Mouse (Mus musculus): ENCODE measurements around the gene Gpc6. TPM values are rescaled to one million over a fixed set of nuclear protein-coding genes. Genes with fewer than 3 reads are reported as not detected.

Gene Gpc6
- total RNA-seq, 2 experiments from 2014 or later, result not detected

DNA sequence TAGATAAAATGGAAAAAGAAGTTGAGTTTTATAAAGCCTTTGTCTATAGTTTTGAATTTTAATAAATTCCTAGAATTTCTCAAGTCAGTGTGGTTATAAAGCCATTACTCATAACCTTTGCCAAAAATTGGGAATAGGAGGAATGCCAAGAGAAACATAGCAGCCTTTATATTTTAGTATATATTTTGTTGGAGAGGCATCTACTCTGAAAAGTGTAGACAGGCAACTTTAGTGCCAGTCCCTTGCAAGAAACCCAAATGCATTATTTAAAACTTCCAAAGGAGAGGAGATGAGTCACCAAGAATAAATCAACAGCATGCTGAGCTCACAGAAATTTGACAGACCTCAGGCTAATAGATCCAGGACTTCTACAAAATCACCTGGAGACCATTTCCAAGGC, 301.8 kb downstream of the Gpc6 start:
- ATAC-seq (replicated peaks; ENCODE audit: poor library complexity), result no peak

DNA sequence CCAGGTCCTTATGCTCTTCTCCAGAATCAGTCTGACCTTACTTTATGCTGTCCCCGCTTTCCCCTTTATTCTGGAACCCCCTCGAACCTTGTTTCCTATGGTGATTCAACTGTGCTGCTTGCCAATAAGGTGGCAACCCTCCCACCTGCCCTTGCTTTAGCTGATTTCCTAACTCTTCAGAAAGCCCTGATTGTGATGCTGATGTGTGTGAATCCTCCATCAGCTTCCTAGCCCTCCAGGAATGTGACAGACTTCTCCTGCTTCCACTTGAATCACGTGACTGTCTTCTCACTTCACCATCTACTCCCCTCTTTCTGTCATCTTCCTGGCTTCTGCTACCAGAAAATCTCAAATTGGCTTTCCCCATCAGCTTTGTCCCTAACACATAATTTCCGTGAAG, 305.4 kb downstream of the Gpc6 start:
- no peak for ATAC-seq (replicated peaks; ENCODE audit: poor library complexity)

DNA sequence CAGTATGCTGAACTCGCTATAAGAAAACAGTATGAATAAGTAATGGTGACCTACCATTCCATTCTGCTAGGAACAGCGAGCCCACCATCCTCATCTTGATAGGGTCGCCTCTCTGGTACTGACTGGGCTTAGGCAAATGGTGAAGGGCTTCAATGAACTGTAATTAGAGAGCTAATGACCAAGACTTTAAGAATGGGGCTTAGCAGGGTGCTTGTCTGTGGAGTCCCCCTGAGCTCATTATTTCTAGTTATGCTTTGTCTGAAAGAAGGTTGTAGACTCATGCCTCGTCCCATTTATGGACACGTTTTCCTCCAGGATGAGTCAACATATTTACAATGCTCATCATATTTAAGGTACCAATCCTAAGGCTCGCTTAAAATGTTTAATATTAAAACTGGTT, 313.1 kb downstream of the Gpc6 start:
- ATAC-seq (replicated peaks; ENCODE audit: poor library complexity), result no peak

DNA sequence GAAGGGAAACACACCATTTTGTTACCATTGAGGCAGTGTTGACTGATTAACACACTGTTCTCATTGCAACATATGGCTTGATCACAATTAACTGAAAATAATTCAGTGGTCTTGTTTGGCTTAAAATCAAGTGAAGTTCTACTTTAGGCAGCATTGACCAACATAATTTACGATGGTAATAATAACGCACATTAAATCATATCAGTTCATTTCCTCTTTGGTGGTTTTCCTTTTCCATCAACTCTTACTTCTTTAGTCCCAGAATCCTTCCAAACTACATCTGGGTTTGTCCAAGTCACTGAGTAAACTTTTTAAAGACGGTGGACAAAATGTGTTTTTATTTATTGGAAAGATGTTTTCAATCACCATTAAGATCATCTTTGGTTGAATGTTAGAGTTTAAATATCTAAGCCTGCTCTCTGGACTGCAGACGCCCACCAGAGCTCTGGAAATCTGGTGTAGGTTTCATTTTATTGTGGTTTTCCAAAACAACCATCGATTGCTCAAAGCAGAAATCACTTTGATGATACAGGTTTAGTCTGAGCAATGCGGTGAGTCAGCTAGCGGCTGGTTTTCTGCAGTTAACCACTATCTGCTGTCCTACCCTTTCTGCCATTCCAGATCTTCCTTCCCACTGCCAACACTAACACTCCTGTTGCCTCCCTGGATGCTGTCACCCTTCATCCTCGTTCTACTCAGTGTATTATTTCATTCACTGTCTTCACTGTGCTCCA, 314.7 kb downstream of the Gpc6 start:
- no peak for ATAC-seq (replicated peaks; ENCODE audit: poor library complexity)

DNA sequence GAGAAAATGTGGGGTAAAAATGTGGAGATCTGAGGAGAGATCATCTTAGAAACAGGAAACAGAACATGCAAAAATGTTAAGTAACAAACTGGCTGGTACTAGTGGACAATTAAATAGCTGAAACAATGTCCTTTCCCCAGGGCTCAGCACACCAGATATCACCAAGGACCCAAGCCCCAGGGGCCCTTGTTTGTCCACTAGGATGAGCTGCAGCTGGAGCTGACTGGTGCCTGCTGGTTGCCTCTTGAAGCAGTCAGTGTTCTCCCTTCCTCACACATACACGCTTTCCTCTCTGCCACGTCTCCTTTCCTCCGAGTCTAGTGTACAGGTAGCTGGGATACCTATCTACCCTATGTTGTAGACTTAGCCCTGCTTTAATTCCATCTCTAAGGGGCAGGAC, 320.5 kb downstream of the Gpc6 start:
- no peak for ATAC-seq (replicated peaks; ENCODE audit: poor library complexity)

DNA sequence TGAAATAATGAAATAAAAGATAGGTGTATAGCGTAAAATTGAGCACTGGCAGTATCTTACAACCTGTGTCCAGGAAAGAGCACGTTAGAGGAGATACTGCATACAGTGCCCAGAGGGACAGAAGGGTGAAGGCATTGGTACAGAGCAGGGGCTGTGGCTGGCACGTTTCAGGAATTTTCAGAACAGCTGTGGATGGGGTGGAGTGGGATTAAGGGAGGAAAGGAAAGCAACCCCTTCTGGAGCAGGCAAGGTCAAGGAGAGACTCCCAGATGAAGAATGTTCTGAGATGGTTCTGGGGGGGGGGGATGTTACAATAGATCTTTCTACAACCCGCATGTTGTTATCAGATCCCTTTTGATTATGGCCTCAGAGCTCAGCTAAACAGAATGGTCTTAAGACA, 331.1 kb downstream of the Gpc6 start:
- no peak for ATAC-seq (replicated peaks; ENCODE audit: poor library complexity)

DNA sequence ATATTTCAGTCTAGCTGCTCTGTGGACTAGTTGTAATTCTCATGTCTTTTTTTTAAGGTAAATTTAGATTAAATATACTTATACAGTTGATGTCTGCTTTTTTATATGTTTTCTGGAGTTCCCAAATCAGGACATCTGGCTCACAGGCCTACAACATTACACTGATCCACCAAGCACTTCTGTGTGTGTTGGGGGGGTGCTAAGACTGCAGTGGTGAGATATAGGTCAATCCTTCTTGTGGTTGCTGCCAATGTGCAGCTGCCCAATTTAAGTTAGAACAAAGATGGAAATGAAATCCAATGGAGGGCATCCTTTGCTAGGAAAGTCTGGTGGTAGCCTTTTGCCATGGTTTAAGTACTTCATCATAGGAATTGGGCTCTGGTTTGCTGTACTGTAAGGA, 340.5 kb downstream of the Gpc6 start:
- no peak for ATAC-seq (replicated peaks; ENCODE audit: poor library complexity)

DNA sequence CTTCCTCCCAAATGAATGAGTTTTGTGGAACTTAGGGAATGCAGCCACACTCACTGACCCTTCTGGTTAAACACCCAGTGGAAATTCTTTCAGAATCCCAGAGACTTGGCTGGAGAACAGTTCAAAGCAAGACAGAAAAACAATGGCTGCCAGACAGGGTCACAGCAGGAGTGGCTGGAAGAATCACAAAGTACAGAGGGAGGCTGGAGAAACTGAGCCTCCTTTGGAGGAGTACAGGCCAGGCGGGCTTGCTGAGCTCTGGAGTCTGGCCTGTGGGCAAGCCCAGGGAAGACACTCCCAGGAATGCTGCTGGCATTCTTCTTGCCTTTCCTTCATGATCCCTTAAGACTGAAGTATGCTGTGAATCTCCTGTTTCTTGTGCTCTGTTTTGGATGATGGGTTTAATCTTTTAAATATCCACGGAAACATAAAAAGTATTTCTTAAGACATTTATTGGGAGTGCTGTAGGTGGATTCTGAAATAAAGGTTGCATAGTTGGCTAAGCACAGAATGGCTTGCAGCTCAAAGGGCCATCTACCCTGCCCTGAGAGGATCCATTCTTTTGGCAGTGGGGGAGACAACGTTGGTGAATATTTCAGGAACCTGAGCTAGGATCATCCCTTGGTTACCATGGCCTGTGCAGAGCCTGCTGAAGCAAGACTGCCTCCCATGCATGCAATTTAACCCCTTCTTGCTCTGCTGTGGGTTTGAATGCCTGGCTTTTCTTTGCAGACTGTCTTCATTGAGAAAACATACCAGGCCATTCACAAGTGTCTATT, 342.9 kb downstream of the Gpc6 start:
- no peak for ATAC-seq (replicated peaks; ENCODE audit: poor library complexity)

DNA sequence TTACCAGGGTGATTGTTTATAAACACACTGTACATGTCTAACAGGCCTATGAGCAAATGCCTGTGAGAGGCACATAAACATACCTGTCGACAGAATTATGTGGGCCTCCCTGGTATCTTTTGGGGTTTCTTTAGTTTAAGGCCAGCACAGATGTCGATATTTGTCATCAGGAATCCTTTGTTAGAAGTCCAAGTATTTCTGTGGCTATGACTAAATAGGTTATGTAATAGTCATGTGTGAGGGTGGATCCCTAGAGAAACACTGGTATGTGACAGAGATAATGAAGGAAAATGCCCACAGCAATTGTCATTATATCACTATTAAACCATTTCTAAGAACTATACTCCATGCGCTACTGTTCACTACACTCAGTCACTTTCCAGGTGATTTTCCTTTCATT, 358.5 kb downstream of the Gpc6 start:
- no peak for ATAC-seq (replicated peaks; ENCODE audit: poor library complexity)

DNA sequence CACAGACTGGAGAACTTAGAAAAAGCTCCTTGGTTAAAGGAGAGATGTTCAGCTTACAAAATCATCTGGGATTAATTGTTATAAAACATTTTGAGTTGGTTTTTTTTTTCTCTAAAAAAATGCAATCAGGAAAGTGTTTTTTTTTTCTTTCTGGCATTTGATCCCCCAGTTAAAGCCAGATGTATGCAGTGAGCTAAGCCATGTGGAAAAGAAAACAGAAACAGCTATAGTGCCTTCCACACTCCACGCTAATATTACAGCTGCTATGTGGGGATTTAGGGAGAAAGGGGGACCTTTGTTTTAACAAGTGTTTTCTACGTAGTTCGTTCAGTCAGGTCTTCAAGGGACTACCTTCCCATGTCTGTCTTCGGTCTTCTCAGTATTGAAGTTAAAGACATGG, 368.6 kb downstream of the Gpc6 start:
- no peak for ATAC-seq (replicated peaks; ENCODE audit: poor library complexity)

DNA sequence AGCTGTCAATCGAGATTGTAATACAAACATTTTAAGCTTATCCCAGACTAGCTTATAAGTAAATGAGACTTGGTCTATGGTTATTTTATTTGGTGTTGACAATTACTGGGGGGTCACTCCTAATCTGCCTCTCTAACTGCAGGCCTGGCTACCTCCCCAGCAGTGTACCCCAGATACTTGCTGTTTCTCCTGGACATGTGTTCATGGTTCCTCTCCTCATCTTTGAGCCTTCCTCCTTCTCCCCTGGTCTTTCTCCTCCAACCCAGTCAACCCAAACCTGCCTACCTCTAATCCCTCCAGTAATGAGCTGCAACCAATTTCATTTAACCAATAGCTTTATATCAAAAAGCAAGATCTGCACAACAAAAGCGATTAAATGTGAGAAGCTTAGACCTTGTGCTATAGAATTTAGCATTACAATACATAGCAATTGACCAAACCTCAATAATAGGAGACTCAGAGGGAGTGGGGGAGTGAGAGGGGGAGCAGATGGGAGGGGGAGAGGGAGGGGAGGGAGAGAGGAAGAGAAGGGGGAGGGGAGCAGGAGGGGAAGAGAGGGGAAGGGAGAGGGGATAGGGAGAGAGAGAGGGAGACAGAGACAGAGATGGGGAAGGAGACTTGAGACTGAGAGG, 371.2 kb downstream of the Gpc6 start:
- no peak for ATAC-seq (replicated peaks; ENCODE audit: poor library complexity)

DNA sequence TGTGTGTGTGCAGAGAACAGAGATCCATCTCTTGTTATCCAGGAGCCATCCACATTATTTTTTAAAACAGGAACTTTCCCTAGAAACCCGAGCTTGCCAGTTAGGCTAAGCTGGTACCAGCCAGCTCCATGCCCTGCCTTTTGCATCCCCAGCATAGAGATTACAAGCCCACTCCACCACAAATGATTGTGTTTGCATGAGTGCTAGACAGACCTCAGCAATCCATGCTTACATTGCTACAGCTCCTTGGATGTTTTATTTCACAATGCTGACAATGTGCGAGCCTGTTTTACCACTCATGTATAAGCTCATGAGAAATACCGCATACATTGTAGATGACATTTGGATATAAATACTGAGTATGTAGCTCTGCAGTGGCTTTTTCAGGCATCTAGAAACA, 375.9 kb downstream of the Gpc6 start:
- no peak for ATAC-seq (replicated peaks; ENCODE audit: poor library complexity)

DNA sequence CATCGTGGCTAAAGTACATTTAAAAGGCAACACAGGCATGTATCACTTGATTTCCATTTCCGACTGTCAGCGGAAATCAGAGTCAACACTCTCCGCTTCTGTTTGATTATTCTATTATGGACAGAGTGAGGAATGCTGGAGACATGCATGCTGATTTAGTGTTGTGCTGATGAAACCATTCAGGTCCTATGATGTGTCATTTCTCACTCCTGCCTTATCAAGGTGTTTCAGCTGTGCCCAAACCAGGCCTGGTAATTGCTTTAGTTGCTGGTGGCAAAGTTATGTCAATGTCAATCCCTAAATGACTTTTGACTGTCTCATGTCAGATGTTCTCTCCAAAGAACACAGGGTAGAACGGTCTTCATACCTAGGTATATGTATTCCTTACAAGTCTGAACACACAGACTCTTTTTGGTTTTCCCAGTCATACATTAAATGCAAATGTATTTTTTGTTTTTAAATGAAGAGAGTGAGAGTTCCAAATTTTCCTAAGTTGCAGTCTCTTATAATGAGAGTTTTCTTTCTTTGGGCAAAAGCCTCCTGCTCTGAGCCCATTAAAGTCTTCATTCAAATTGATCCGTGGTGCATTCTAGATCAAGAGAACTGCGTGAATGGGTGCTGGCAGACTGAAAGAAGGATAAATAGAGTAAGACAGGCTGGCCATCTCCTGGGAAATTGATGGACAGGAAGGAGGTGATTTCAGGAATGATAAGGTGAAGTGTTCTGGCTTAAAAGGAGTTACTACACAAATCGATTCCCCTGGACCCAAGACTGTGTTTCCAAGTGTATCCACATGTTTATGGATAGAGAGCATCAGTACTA, 379.0 kb downstream of the Gpc6 start:
- no peak for ATAC-seq (replicated peaks; ENCODE audit: poor library complexity)

DNA sequence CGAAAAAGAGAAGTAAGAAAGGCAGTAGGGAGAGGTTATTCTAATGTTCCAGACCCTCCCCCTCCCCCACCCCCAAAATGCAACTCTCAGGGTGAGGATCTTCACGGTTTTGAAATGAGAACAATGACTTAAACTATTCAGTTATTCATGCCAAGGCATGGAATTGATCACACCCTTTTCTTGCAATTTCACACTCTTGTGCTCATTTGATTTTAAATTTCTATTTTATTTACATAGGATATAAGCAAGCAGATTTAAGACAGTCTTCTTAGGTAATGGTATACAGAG, 379.6 kb downstream of the Gpc6 start:
- ATAC-seq (replicated peaks; ENCODE audit: poor library complexity), result no peak

DNA sequence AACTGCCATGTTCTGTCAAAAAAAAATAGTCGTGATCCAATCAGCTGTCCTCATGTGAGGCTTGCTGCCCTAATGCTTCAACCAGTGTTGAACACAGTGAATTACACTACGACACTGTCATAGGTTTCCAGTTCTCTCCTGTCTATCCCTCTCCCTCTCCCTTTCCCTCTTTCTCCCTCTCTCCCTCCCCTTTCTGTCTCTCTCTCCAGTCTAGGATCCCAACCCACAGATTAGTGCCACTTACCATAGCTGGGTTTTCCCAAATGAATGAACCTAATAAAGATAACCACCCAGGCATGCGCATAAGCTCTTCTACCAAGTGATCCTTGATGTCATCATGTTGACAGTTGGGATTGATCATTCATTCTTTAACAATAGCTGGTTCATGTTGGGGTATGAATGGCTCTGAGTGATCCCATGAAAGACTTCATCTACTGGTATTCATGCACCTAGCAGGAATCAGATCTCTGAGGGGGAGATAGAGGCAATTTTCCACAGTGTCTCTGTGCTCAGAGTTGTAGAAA, 384.9 kb downstream of the Gpc6 start:
- no peak for ATAC-seq (replicated peaks; ENCODE audit: poor library complexity)

DNA sequence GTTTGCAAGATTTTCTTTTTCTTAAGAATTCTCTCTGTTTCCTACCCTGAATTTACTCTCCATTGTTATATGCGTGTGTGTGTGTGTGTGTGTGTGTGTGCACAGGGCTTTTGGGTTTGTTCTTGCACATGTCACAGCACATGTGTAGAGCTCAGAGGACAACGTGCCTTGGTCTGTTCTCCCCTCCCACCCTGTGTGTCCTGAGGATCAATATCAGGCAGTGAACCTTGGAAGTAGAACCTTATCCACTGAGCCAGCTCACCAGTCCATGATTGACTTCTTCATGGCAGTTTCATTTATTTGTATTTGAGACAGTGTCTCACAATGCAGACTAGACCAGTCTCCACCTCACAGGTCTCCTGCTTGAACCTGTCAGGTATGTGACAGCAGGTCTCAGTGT, 399.1 kb downstream of the Gpc6 start:
- ATAC-seq (replicated peaks; ENCODE audit: poor library complexity), result no peak

DNA sequence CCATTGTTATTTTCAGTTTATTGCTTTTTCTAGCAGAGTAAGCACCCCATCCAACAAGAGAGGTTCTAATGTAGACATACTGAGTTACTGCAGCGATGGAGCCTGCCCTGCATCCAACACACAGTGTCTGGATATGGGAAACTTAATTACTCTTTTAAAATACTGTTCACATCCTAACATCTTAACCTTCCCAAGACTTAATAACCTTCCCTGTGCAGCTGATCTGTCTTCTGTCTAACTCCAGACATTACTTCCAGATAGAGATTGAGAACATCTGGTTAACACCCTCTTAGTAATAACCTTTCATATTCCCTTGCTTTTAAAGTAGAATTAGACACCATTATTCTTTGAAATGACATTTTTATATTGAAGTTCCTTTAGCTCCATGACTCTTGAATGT, 407.1 kb downstream of the Gpc6 start:
- no peak for ATAC-seq (replicated peaks; ENCODE audit: poor library complexity)

DNA sequence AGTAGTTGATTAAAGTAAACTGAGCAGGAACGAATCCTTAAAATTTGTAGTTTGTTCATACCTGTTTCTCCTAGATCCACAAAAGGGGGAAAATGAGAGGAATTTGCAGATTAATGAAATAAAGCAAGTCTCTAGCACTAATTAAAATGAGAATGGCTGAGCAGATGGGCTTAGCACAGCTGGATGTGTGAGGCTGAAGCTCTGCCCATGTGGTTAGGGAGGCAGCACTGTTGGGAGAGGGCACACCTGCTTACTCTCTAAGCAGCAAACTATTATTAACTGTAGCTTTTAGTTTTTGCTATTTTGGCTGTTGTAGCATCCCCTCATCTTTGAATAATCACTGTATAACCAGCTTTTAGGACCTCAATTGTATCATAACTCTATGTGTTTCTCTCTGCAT, 412.2 kb downstream of the Gpc6 start:
- no peak for ATAC-seq (replicated peaks; ENCODE audit: poor library complexity)

DNA sequence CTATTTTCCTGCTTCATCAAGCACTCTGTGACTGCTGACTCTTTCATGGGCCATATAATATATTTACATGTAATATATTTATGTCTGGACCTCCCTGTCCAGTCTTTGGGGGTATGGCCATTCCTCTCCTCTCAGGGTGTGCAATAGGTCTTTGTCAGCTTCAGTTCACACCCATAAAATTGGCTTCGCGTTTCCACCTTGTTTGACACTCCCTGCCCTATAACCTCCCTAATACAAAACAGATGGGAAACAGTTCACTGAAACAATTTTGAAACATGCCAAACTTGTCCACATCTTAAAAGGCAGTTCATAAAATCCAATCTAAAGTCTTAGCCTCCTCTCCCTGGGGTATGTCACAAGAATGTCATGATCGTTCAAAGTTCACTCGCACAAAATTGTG, 415.4 kb downstream of the Gpc6 start:
- no peak for ATAC-seq (replicated peaks; ENCODE audit: poor library complexity)

DNA sequence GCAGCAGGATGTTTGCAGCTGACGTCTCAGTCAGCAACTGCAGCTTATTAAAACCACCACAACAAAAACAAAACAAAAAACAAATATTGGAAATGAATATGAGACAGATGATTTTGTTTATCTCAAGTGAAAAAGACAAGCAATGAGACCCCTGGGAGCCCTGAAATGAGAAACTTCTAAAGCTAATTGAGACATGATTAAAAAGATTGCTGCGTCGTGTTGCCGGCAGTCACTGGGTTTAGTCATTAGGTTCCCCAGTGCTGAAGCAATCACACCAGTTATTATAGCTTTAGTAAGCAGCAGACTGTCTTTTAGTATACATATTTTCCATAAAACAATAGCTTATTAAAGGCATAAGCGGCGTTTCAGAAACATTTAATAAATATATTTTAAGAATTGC, 419.4 kb downstream of the Gpc6 start:
- ATAC-seq (replicated peaks; ENCODE audit: poor library complexity), result no peak

DNA sequence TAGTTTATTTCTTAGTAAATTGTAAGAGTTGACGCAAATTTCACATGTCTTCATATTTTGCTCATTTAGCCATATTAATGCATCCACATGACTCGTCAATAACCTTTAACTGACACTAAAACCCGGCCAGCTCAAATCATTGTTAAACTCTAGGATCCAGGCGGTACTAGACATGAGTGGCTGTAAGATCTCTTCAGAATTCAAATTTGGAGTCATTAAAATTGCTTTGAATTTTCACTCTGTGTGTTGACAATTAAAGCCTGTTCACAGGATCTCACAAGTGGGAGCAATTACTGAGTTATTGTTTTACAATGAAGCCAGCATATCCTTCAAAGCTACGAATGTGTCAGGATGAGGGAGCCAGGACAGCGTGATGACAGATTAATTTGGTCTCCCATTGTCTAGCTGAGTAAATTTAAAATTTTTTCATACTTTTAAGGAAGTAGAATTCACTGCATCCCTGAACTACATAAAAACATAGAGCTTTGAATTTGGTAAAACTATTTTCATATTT, 421.3 kb downstream of the Gpc6 start:
- no peak for ATAC-seq (replicated peaks; ENCODE audit: poor library complexity)

All from megakaryocyte progenitor cell, adult 5-6 weeks (primary cell).